Mouse (Mus musculus) cortical plate, adult 2 months (tissue): ENCODE results near the gene Glt28d2. TPM values are rescaled to one million over a fixed set of nuclear protein-coding genes. Genes with fewer than 3 reads are reported as not detected.

Experiments
- H3K27ac ChIP-seq: fragments of 200-500 bp; 2 replicates; pipeline ENCODE4 v1.5.1; 2012; ENCODE audit warnings: low read length, control low read depth, inconsistent platforms; ENCODE audit not compliant: insufficient read depth
- H3K4me1 ChIP-seq: fragments of 200-500 bp; 2 replicates; pipeline ENCODE4 v1.6.1; 2011; ENCODE audit warnings: low read length; ENCODE audit not compliant: control insufficient read depth, insufficient read depth
- H3K4me3 ChIP-seq: fragments of 200-500 bp; 2 replicates; pipeline ENCODE4 v1.5.1; 2011; ENCODE audit warnings: mild to moderate bottlenecking, low read length, control low read depth; ENCODE audit not compliant: insufficient read depth
- CTCF ChIP-seq: fragments of 200-500 bp; IDR thresholded peaks from 2 replicates; pipeline ENCODE4 v1.5.1; 2011; ENCODE audit warnings: mild to moderate bottlenecking, control low read depth, low read length; ENCODE audit not compliant: insufficient read depth; ENCODE audit errors: extremely low read depth
- POLR2A ChIP-seq: fragments of 200-500 bp; IDR thresholded peaks from 2 replicates; pipeline ENCODE4 v1.6.1; 2011; ENCODE audit warnings: mild to moderate bottlenecking, low read length, control low read depth; ENCODE audit not compliant: insufficient read depth; ENCODE audit errors: extremely low read depth
- polyA plus RNA-seq: library from polyadenylated mRNA; depleted of rRNA; stranded (reverse); fragments of >200 nt; gene quantifications from 2 replicates; pipeline ENCODE4 v1.2.3, GENCODE M21; 2012

Glt28d2 gene
- polyA plus RNA-seq, 1 experiment, result 0.29 TPM

- no peak for TF ChIP-seq CTCF
- no peak for TF ChIP-seq POLR2A
- H3K4me3 ChIP-seq, result no peak overlapping the region
- no peaks in the 10 kb centered on the region for H3K4me1 ChIP-seq
- no peak overlapping the region for H3K27ac ChIP-seq
These were observed 8.4 kb downstream of the Glt28d2 start for GRCm38 (mm10) chr3:85878911-85879310.

GRCm38 (mm10) chr3:85863996-85864395 is 23.3 kb downstream of the Glt28d2 start:
- Histone ChIP-seq H3K27ac (no peak overlapping the region), H3K4me1 (no peaks in the 10 kb centered on the region), H3K4me3 (no peak overlapping the region)
- TF ChIP-seq POLR2A (no peak), CTCF (no peak)

GRCm38 (mm10) chr3:85862886-85863285 is 24.4 kb downstream of the Glt28d2 start:
- Histone ChIP-seq H3K27ac (no peak overlapping the region), H3K4me3 (no peak overlapping the region), H3K4me1 (0 out of 2 replicates have a peak, but pooled peaks cover 1% of the 10 kb centered on the region)
- TF ChIP-seq POLR2A (no peak), CTCF (no peak)

GRCm38 (mm10) chr3:85860996-85861395 is 26.3 kb downstream of the Glt28d2 start:
- TF ChIP-seq CTCF, result no peak
- TF ChIP-seq POLR2A, result no peak

GRCm38 (mm10) chr3:85859311-85859710 is 28.0 kb downstream of the Glt28d2 start:
- Histone ChIP-seq H3K4me1 (0 out of 2 replicates have a peak, but pooled peaks cover 1% of the 10 kb centered on the region), H3K4me3 (no peak overlapping the region), H3K27ac (no peak overlapping the region)
- no peak for TF ChIP-seq POLR2A
- no peak for TF ChIP-seq CTCF

More at GRCm38 (mm10) chr3:85860996-85861395, 26.3 kb downstream of the Glt28d2 start:
- 0 out of 2 replicates have a peak, but pooled peaks cover 1% of the 10 kb centered on the region for H3K4me1 ChIP-seq
- no peak overlapping the region for H3K27ac ChIP-seq
- H3K4me3 ChIP-seq, result no peak overlapping the region

GRCm38 (mm10) chr3:85858140-85859135 is 28.9 kb downstream of the Glt28d2 start:
- TF ChIP-seq CTCF (no peak), POLR2A (no peak)
- 0 out of 2 replicates have a peak, but pooled peaks cover 1% of the 10 kb centered on the region for H3K4me1 ChIP-seq
- H3K27ac ChIP-seq, result no peak overlapping the region
- H3K4me3 ChIP-seq, result no peak overlapping the region

- no peak for TF ChIP-seq POLR2A
- no peak for TF ChIP-seq CTCF
- no peak overlapping the region for H3K4me3 ChIP-seq
- H3K27ac ChIP-seq, result no peak overlapping the region
- 0 out of 2 replicates have a peak, but pooled peaks cover 1% of the 10 kb centered on the region for H3K4me1 ChIP-seq
These were observed 30.2 kb downstream of the Glt28d2 start for GRCm38 (mm10) chr3:85857083-85857482.

GRCm38 (mm10) chr3:85855947-85856346 is 31.4 kb downstream of the Glt28d2 start:
- TF ChIP-seq POLR2A, result no peak
- no peak for TF ChIP-seq CTCF
- Histone ChIP-seq H3K4me3 (no peak overlapping the region), H3K4me1 (0 out of 2 replicates have a peak, but pooled peaks cover 1% of the 10 kb centered on the region), H3K27ac (no peak overlapping the region)

GRCm38 (mm10) chr3:85855043-85855442 is 32.3 kb downstream of the Glt28d2 start:
- Histone ChIP-seq H3K4me3 (no peak overlapping the region), H3K27ac (no peak overlapping the region), H3K4me1 (0 out of 2 replicates have a peak, but pooled peaks cover 1% of the 10 kb centered on the region)
- TF ChIP-seq POLR2A (no peak), CTCF (no peak)
